Mouse (Mus musculus) embryonic fibroblast, embryonic 13.5 days (primary cell): Measurements from ENCODE around the gene Leng1. TPM values are rescaled to one million over a fixed set of nuclear protein-coding genes. Genes with fewer than 3 reads are reported as not detected.
A peak's percentile ranks its signal among the peaks of the same experiment; 100 is the strongest.

Experiments
- H3K27ac ChIP-seq: 2 replicates; pipeline ENCODE4 v1.5.1; 2012; ENCODE audit warnings: low read length, control low read depth, inconsistent platforms; ENCODE audit not compliant: insufficient read depth
- H3K4me1 ChIP-seq: 2 replicates; pipeline ENCODE4 v1.6.1; 2011; ENCODE audit warnings: low read length; ENCODE audit not compliant: control insufficient read depth, insufficient read depth
- H3K4me3 ChIP-seq: 2 replicates; pipeline ENCODE4 v1.5.1; 2011; ENCODE audit warnings: mild to moderate bottlenecking, control low read depth, low read length; ENCODE audit not compliant: insufficient read depth
- CTCF ChIP-seq: IDR thresholded peaks from 2 replicates; pipeline ENCODE4 v1.5.1; 2011; ENCODE audit warnings: mild to moderate bottlenecking, control low read depth, low read length, moderate library complexity, borderline replicate concordance; ENCODE audit not compliant: insufficient read depth
- POLR2A ChIP-seq: IDR thresholded peaks from 2 replicates; pipeline ENCODE4 v1.6.1; 2011; ENCODE audit warnings: low read depth, mild to moderate bottlenecking, control low read depth, low read length, moderate library complexity
- polyA plus RNA-seq: library from polyadenylated mRNA; stranded (reverse); fragments of >200 nt; gene quantifications from 2 replicates; pipeline ENCODE4 v1.2.4, GENCODE M21; 2011; ENCODE audit warnings: low read depth; ENCODE audit not compliant: missing spikeins, insufficient read length

Leng1 gene
- polyA plus RNA-seq, 1 experiment, result 8.0 TPM

DNA sequence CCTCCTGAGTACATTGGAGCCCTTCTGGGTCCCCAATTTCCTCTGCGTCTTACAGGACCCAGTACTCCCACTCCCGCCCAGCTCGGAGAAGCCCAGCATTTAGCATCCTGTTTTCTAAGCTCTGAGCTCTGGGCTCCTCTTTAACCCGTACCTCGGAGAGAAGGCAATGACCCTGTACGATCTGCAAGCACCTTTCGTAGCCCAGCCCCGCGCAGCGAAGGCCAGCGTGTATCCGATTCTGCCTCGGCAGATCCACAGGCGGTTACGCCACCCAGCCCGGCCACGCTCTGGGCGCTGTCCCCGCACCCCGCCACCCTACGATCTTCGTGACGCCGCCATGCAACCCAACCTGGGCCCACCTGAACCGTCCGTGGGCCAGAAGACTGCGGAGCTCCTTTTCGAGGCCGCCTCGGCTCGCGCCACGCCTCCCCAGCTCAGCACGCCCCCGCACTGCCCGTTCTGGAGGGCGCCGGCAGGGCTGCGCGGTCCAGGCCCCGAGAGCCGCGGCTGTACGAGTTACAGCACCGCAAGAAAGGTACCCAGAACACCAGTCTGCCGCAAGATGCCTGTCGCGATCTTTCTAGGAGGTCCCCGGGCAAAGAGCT is 26.8 kb upstream of the Leng1 start, which contains the start of gene Tsen34:
Tsen34 (plus strand) TSS at position 482 of the 605 bp plus-strand sequence.
- peak within 1 kb of the TSS; percentile 91 for H3K27ac ChIP-seq
- H3K4me3 ChIP-seq, result peak within 1 kb of the TSS; percentile 80
- TF ChIP-seq POLR2A (peak; percentile 77), CTCF (no peak)
- H3K4me1 ChIP-seq, result no peaks in the 10 kb centered on the region; the same call in 1 of the 2 replicates

DNA sequence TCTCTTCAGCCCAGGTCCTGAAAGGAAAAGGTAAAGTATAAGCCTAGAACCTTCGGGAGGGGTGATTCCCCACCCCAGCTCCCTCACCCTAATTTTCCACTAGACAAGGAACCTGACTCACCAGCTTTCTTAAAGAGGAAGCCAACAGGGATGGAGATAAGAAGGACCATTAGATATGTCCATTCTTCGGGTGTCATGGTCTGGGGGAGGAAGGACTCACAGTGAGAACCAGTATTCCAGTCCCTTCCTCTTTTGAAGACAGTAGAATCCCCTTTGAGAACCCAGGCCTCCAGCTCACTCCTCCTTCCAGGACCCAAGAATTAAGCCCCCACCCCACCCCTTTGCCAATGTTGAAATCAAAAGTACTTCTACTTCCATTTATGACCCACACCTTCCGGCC is 26.3 kb upstream of the Leng1 start:
- Histone ChIP-seq H3K27ac (peak overlapping the region; percentile 91; the same call in 1 of the 2 replicates), H3K4me3 (peak overlapping the region; percentile 80), H3K4me1 (no peaks in the 10 kb centered on the region; the same call in 1 of the 2 replicates)
- TF ChIP-seq CTCF, result no peak
- TF ChIP-seq POLR2A, result no peak

- Histone ChIP-seq H3K4me3 (no peak overlapping the region), H3K27ac (no peak overlapping the region), H3K4me1 (no peaks in the 10 kb centered on the region)
- TF ChIP-seq POLR2A (no peak), CTCF (no peak)
Observed at GRCm38 (mm10) chr7:3685400-3686187, 20.0 kb upstream of the Leng1 start.

GRCm38 (mm10) chr7:3684698-3685097 is 19.1 kb upstream of the Leng1 start:
- no peak for TF ChIP-seq POLR2A
- no peak overlapping the region for H3K4me3 ChIP-seq
- no peaks in the 10 kb centered on the region for H3K4me1 ChIP-seq
- H3K27ac ChIP-seq, result no peak overlapping the region

DNA sequence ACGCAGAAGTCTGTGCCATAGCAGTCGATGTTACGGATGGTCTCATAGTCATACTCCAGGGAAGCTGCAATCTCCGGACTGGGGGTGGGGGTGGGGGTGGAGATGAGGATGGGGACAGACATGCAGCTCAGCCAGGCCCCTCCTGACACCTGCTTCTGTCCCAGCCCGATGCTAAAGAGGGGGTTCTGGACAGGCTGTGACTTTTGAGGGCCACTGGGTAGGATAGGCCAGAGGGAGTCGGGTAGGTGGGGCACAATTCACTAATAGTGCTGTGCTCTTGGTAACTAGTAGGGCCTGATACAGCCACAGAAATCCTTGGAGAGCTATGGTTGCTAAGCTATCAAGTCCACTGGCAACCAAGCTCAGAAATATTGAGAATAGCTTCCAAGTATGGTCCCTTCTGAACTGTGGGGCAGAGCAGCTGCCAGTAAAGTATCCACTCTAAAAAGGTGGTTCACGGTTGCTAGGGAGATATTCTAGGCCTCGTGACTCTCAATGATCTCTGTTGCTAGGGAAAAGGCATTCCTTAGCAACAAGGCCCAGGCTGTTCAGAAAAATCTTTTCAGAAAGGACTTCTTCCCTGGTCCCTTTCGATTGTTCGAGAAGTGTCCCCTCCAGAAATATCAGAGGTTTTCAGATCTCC is 18.4 kb upstream of the Leng1 start:
- Histone ChIP-seq H3K4me1 (no peaks in the 10 kb centered on the region), H3K4me3 (no peak overlapping the region), H3K27ac (no peak overlapping the region)
- no peak for TF ChIP-seq POLR2A
- TF ChIP-seq CTCF, result no peak

DNA sequence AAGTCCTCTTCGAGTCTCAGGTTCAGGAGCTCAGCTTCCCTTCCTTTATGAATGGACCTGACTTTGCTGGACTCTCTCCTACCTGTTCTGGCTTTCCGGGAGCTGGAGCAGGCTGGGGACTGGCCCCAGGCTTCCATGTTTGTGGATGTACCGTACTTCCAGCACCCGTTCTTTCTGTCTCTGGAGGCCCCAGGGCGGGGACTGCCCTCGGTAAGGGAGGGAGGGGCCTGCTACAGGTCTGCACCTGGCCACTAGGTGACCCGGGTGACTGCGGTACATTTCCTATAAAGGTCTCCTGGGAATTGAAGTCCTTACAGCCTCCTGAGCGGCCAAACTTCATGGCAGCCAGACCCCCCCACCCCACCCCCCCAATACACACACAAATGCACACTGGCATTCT is 11.7 kb upstream of the Leng1 start, which contains the start of gene Tmc4:
Tmc4 (minus strand) TSS at position 212 of the 400 bp plus-strand sequence.
- Histone ChIP-seq H3K4me3 (no peak within 1 kb of the TSS), H3K4me1 (no peaks in the 10 kb centered on the region), H3K27ac (no peak within 1 kb of the TSS)
- TF ChIP-seq CTCF, result no peak
- no peak for TF ChIP-seq POLR2A

DNA sequence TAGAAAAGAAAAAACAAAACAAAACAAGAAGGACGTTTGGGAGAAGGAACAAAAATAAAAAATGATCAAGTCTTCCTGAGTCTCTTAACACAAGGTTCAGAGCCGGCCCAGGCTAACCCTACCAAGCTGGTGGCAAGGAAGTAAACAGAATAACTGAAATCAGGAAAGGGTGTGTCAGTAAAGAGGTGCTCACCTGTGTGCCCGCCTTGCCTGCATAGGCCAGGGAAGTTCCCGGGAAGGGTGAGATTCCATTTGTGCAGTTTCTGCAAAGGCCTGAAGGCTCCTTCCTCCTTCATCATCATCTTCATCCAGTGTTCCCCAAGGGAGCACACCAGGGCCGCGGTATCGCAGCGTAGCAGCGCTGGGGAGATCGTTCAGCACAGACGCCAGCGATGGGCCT is 10.7 kb upstream of the Leng1 start:
- Histone ChIP-seq H3K4me1 (no peaks in the 10 kb centered on the region), H3K4me3 (no peak overlapping the region), H3K27ac (no peak overlapping the region)
- TF ChIP-seq POLR2A, result no peak
- TF ChIP-seq CTCF, result no peak

DNA sequence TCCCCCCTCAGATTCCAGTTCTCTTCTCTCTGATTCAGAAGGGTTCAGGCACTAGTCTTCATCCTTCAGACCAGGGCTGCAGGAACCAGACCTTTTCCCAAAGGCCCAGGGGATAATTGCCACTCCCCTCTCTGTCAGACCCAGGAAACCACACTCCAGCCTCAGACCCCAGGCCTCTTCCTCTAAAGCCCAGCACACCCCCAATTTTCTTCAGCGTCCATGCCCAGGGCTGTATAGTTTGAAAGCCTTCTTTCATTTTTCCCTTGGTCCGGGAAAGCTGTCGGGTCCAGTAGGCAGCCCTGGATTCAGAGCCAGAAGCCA is 9.5 kb upstream of the Leng1 start:
- TF ChIP-seq POLR2A, result no peak
- no peak for TF ChIP-seq CTCF

DNA sequence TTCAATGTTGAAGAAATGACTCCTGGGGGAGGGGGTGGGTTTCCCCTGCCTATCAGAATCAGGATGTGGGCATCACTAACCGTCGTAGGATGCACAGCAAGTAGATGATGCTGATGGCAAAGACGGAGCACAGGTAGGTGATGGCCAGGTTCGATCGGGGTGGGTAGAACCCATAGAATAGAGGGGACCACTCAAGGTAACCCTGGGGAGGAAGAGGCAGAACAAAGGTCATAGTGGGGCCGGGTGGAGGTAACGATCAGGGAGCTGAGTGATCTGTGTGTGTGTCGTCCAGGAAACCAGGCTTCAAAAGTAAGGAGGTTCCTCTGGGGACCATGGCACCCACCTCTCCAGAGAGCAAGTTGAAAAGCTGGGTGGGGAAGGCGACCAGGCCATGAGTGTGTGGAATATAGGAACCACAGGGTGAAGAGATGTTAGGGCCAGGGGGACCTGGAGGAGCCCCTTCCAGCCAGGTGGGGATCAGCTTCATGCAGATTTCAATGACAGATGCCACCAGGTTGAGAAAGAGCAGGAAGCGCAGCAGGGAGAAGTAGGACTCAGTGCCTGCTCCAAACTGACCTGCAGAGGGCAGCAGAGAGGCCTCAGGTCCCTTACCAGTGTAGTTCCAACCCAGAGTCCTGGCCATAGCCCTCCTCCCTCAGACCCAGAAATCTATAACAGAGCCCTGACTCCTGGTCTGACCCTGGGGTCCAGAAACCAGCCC is 9.0 kb upstream of the Leng1 start:
- Histone ChIP-seq H3K4me3 (no peak overlapping the region), H3K27ac (no peak overlapping the region), H3K4me1 (no peaks in the 10 kb centered on the region)
- TF ChIP-seq CTCF (peak; percentile 93), POLR2A (no peak)

More for the DNA sequence above, 9.5 kb upstream of the Leng1 start:
- H3K4me3 ChIP-seq, result no peak overlapping the region
- no peaks in the 10 kb centered on the region for H3K4me1 ChIP-seq
- no peak overlapping the region for H3K27ac ChIP-seq

- Histone ChIP-seq H3K4me1 (peaks cover 2% of the 10 kb centered on the region; the same call in 1 of the 2 replicates), H3K4me3 (no peak overlapping the region), H3K27ac (no peak overlapping the region)
- TF ChIP-seq POLR2A (0 out of 2 replicates have a peak, but pooled peaks have one; percentile 8), CTCF (no peak)
Observed at GRCm38 (mm10) chr7:3666921-3667391, 1.3 kb upstream of the Leng1 start.
